Mouse (Mus musculus): ENCODE measurements around the gene Zfp972. TPM values are rescaled to one million over a fixed set of nuclear protein-coding genes. Genes with fewer than 3 reads are reported as not detected.
"Not testable (repeated sequence)": the region's sequence is repeated elsewhere in the genome, so short reads cannot be mapped to it uniquely, and the experiment has no call there.

Zfp972 gene
- polyA plus RNA-seq (2016; fragmentation: Nextera tagmentation; extraction: Ambion mirVana), result 0.37 TPM in 1 of 2 replicates, not detected in the other

DNA sequence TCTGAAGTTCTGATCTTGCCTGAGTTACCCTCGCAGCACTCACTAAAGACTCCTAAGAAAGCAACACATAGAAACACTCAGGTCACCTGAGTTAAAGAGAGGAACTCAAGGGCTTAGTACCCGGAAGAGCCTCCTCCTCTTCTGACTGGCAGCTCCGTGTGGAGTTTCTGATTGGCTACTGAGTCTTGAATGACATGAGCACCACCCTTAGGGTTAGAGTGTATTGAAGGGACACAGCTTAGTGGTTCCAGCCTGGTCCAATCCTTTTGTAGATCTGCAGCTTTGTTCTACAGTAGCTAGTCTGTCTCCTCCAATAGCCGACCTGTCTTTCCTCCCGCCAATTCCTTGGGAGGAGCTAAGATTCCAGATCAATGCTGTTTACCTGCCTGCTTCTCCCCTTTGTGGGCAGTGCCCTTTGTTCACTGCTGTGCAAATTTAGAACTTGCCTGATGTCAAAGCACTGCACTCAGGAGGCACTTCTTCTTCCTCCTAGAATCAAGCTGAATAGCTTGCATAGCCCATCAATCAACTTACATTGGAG, at the start of gene Zfp972:
Gene Zfp972 (minus strand): TSS at position 51 of the 541 bp plus-strand sequence.
- H3K4me1 ChIP-seq; H3K27me3 ChIP-seq; H3K36me3 ChIP-seq (replicated peaks); H3K4me2 ChIP-seq; ATAC-seq (ENCODE audit: low FRiP score); H3K27ac ChIP-seq; H3K9ac ChIP-seq; H3K9me3 ChIP-seq; H3K4me3 ChIP-seq (replicated peaks): not testable (repeated sequence)
- 71% methylated on average over 4 of the region's 5 CpGs for WGBS

DNA sequence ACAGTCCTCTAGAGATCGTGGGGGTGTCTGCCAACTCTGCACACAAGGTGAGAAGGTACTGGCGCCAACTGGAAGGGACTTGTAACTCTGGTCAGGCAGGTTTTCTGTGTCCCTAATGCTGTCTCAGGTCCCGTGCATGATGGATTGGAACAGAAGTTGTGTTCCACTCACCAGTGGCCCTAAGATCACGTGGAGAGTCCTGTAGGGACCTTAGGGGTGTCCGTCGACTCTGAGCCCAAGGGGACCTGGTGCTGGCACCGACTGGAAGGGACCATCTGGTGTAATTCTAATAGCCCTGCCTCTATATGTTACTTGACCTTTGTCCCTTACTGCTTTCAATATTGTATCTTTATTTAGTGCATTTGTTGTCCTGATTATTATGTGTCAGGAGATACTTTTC, 49.4 kb upstream of the Zfp972 start:
- not testable (repeated sequence) for H3K4me2 ChIP-seq; H3K4me1 ChIP-seq; H3K9ac ChIP-seq; H3K27me3 ChIP-seq; ATAC-seq (ENCODE audit: low FRiP score); H3K36me3 ChIP-seq (replicated peaks); H3K9me3 ChIP-seq; H3K27ac ChIP-seq; H3K4me3 ChIP-seq (replicated peaks)
- 78% methylated on average over 7 of the region's 7 CpGs for WGBS

DNA sequence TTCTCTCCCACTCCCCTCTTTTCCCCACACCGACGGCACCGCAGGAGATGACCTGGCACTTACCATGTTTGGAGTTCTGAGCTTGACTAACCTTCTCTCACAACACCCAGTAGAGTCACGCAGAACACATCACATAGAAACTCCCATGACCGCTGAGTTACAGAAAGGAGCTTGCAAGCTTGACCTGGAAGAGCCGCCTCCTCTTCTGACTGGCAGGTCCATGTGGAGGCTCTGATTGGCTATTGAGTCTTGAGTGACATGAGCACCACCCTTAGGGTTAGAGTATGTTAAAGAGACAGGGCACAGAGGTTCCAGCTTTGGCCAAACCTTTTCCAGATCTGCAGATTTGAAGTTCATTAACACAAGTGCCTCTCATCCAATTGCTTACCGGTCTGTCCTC, 31.7 kb upstream of the Zfp972 start, which contains the start of gene Gm14326:
Gene Gm14326 (minus strand): TSS at position 153 of the 400 bp plus-strand sequence.
- not testable (repeated sequence) for H3K27ac ChIP-seq; H3K4me1 ChIP-seq; H3K27me3 ChIP-seq; ATAC-seq (ENCODE audit: low FRiP score); H3K9me3 ChIP-seq; H3K36me3 ChIP-seq (replicated peaks)
- 0% methylated on average over 4 of the region's 7 CpGs for WGBS
- Histone ChIP-seq H3K4me2 (peak within 1 kb of the TSS; percentile 47), H3K9ac (0 out of 2 replicates have a peak within 1 kb of the TSS, but pooled peaks have one; percentile 38), H3K4me3 (replicated peaks) (peak within 1 kb of the TSS; percentile 50)

DNA sequence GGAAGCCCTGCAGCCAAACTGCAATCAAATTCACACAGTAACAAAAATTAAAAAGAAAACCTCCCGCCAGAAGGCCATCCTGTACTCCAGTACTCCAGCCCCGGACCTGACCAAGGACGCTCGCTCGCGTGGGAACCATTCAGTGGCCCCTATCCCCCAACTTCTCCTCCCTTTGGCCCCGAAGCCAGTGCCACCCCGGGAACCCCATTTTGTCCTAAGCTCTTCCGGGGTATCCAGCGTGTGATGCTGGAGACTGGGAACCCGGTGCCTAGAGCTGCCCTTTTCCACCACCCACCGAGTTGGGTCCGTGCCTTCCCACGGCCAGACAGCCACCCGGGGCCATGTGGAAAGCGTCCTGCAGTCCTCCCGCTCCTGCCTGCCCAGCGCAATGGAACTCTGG, 31.3 kb upstream of the Zfp972 start:
- H3K36me3 ChIP-seq (replicated peaks); ATAC-seq (ENCODE audit: low FRiP score); H3K4me1 ChIP-seq; H3K9me3 ChIP-seq; H3K27me3 ChIP-seq; H3K27ac ChIP-seq: not testable (repeated sequence)
- peak overlapping the region; percentile 50 for H3K4me3 ChIP-seq (replicated peaks)
- 2% methylated on average over 18 of the region's 18 CpGs for WGBS
- H3K9ac ChIP-seq, result 0 out of 2 replicates have a peak overlapping the region, but pooled peaks have one; percentile 38
- peak overlapping the region; percentile 47 for H3K4me2 ChIP-seq

DNA sequence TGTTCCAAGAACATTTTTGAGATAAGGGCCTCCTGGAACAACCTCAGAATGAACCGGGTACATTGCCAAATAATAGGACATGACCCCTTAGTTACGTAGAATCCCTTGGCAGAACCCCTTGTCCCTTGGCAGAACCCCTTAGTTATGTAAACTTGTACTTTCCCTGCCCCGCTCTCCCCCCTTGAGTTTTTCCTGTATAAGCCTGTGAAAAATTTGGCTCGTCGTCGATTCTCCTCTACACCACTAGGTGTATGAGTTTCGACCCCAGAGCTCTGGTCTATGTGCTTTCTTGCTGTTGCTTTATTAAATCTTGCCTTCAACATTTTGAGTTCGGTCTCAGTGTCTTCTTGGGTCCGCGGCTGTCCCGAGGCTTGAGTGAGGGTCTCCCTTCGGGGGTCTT, 22.1 kb downstream of the Zfp972 start:
- ATAC-seq (ENCODE audit: low FRiP score); H3K27ac ChIP-seq; H3K36me3 ChIP-seq (replicated peaks); H3K9me3 ChIP-seq; H3K4me2 ChIP-seq; H3K27me3 ChIP-seq; H3K9ac ChIP-seq; H3K4me1 ChIP-seq; H3K4me3 ChIP-seq (replicated peaks): not testable (repeated sequence)
- WGBS, result 97% methylated on average over 4 of the region's 12 CpGs

DNA sequence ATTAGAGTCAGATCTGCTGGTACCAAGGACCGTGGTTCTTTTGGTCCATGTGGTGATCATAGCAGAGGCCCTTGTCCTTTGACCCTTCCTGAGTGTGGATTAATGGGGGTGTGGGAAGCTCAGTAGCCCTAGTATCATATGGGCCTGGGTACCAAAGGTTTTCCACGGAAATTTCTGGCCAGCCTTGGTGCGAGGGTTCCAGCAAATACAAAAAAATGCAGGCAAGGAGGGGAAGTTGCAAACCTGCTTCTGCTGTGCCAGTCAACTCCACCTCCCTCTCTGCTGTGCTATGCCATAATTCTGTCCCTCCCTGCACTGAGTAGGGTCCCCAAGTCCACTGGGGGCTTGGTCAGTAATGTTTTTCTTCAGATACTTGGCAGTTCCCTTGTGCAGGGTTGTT, 27.2 kb downstream of the Zfp972 start:
- 76% methylated on average over 2 of the region's 3 CpGs for WGBS
- not testable (repeated sequence) for H3K36me3 ChIP-seq (replicated peaks); ATAC-seq (ENCODE audit: low FRiP score); H3K9me3 ChIP-seq; H3K27ac ChIP-seq; H3K9ac ChIP-seq; H3K27me3 ChIP-seq; H3K4me1 ChIP-seq; H3K4me3 ChIP-seq (replicated peaks); H3K4me2 ChIP-seq

DNA sequence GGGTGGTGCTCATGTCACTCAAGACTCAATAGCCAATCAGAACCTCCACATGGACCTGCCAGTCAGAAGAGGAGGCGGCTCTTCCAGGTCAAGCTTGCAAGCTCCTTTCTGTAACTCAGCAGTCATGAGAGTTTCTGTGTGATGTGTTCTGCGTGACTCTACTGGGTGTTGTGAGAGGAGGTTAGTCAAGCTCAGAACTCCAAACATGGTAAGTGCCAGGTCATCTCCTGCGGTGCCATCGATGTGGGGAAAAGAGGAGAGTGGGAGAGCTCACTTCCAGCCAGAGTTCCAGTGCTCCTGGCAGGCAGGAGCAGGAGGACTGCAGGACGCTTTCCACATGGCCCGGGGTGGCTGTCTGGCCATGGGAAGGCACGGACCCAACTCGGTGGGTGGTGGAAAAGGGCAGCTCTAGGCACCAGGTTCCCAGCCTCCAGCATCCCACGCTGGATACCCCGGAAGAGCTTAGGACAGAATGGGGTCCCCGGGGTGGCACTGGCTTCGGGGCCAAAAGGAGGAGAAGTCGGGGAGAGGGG, 28.3 kb downstream of the Zfp972 start, which contains the start of gene Gm14327:
Gene Gm14327 (plus strand): TSS at position 51 of the 533 bp plus-strand sequence.
- H3K4me2 ChIP-seq; H3K27me3 ChIP-seq; H3K36me3 ChIP-seq (replicated peaks); H3K9ac ChIP-seq; H3K27ac ChIP-seq; H3K4me1 ChIP-seq; ATAC-seq (ENCODE audit: low FRiP score); H3K9me3 ChIP-seq: not testable (repeated sequence)
- H3K4me3 ChIP-seq (replicated peaks), result 0 out of 2 replicates have a peak within 1 kb of the TSS, but pooled peaks have one; percentile 13
- WGBS, result 46% methylated on average over 11 of the region's 13 CpGs

DNA sequence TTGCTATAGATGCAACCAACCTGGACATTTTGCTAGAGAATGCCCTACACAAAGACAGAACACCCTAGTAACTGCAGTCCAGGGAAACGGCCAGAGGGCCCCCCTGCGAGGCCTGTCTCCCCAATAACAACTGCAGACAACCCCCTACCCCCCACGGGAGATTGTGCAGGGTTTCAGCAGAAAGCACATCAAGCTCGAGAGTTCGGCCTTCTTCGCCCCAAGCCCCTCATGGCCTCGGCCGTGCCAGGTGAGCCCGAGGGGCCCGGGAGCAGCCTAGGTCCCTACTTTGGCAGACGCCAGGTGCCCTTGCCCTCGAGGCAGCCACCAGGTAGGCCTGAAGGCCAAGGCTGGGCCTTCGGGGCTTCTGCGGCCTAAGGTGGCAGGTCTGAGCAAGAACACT, 37.7 kb downstream of the Zfp972 start:
- ATAC-seq (ENCODE audit: low FRiP score); H3K36me3 ChIP-seq (replicated peaks); H3K9ac ChIP-seq; H3K27me3 ChIP-seq; H3K4me1 ChIP-seq; H3K4me2 ChIP-seq; H3K9me3 ChIP-seq; H3K27ac ChIP-seq; H3K4me3 ChIP-seq (replicated peaks): not testable (repeated sequence)
- 96% methylated on average over 12 of the region's 14 CpGs for WGBS

DNA sequence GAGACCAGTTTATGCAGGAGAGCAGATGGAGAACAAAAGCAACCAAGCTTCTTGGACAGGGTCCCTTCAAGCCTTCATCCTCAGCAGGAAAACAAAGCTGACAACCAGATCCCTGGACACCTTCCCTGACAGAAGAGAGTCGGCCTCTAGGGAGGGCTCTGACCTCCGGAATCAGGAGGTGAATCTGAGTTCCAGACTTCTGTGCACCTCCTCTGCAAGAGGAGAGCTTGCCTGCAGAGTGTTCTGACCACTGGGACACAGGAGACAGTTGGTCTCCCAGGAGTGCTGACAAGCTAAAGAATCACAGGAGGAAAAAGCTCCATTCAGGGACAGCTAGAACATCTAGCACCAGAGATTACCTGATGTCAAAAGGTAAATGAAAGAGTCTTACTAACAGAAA, 63.2 kb downstream of the Zfp972 start:
- not testable (repeated sequence) for H3K36me3 ChIP-seq (replicated peaks); H3K27ac ChIP-seq; H3K9ac ChIP-seq; H3K4me3 ChIP-seq (replicated peaks); H3K9me3 ChIP-seq; ATAC-seq (ENCODE audit: low FRiP score); H3K27me3 ChIP-seq; H3K4me1 ChIP-seq; H3K4me2 ChIP-seq
- WGBS, result 85% methylated on average over 2 of the region's 2 CpGs

Other genes with a start within 250 kb of the Zfp972 start
- gene Gm14322, start 166.3 kb downstream of the Zfp972 start, polyA plus RNA-seq (2016; fragmentation: Nextera tagmentation; extraction: Ambion mirVana), result 8.9 and 9.4 TPM in 2 replicates
- gene Gm14325, start 85.3 kb downstream of the Zfp972 start, polyA plus RNA-seq (2016; fragmentation: Nextera tagmentation; extraction: Ambion mirVana), result 37.5 and 38.9 TPM in 2 replicates
- gene Gm14327, start 28.5 kb downstream of the Zfp972 start, polyA plus RNA-seq (2016; fragmentation: Nextera tagmentation; extraction: Ambion mirVana), result 1.8 and 3.3 TPM in 2 replicates
- gene Gm14326, start 31.7 kb upstream of the Zfp972 start, polyA plus RNA-seq (2016; fragmentation: Nextera tagmentation; extraction: Ambion mirVana), result 13.9 and 15.4 TPM in 2 replicates
- gene Zfp971, start 97.7 kb upstream of the Zfp972 start, polyA plus RNA-seq (2016; fragmentation: Nextera tagmentation; extraction: Ambion mirVana), result 12.3 and 13.1 TPM in 2 replicates
- 14.6 and 14.8 TPM in 2 replicates for gene Zfp931, start 152.9 kb upstream of the Zfp972 start, polyA plus RNA-seq (2016; fragmentation: Nextera tagmentation; extraction: Ambion mirVana)
- gene Phactr3, start 193.4 kb upstream of the Zfp972 start, polyA plus RNA-seq (2016; fragmentation: Nextera tagmentation; extraction: Ambion mirVana), result 17.1 and 17.2 TPM in 2 replicates

Data from forebrain, embryonic 12.5 days (tissue).